Mouse (Mus musculus) midbrain, embryonic 15.5 days (tissue): ENCODE measurements around the gene Cacna1f. TPM values are rescaled to one million over a fixed set of nuclear protein-coding genes. Genes with fewer than 3 reads are reported as not detected.

ENCODE experiments used
- polyA plus RNA-seq: library from polyadenylated mRNA; unstranded; fragments of >200 nt; fragmentation: Nextera tagmentation; extraction: Ambion mirVana; gene quantifications from 2 replicates; pipeline ENCODE4 v1.2.1, GENCODE M21; 2015

Cacna1f gene
- polyA plus RNA-seq, 1 experiment from 2014 or later = 0.27 TPM

Other genes with a start within 250 kb of the Cacna1f start
- gene Usp27x, start 231.3 kb upstream of the Cacna1f start, polyA plus RNA-seq = 2.8 and 3.7 TPM in 2 replicates
- 0.10 TPM in 1 of 2 replicates, not detected in the other for gene Foxp3, start 33.4 kb upstream of the Cacna1f start, polyA plus RNA-seq
- gene Ppp1r3f, start 32.8 kb upstream of the Cacna1f start, polyA plus RNA-seq = 7.5 and 8.1 TPM in 2 replicates
- gene Ccdc22, start 1.6 kb upstream of the Cacna1f start, polyA plus RNA-seq = 33.0 and 34.4 TPM in 2 replicates
- 176 and 179 TPM in 2 replicates for gene Syp, start 31.4 kb downstream of the Cacna1f start, polyA plus RNA-seq
- gene Prickle3, start 50.2 kb downstream of the Cacna1f start, polyA plus RNA-seq = 1.6 and 1.7 TPM in 2 replicates
- 17.5 and 19.7 TPM in 2 replicates for gene Plp2, start 64.3 kb downstream of the Cacna1f start, polyA plus RNA-seq
- 0.09 TPM in 1 of 2 replicates, not detected in the other for gene Magix, start 74.2 kb downstream of the Cacna1f start, polyA plus RNA-seq
- 44.9 and 45.8 TPM in 2 replicates for gene Gpkow, start 90.0 kb downstream of the Cacna1f start, polyA plus RNA-seq
- 35.0 and 35.2 TPM in 2 replicates for gene Wdr45, start 107.2 kb downstream of the Cacna1f start, polyA plus RNA-seq
- gene Gm45208, start 115.2 kb downstream of the Cacna1f start, polyA plus RNA-seq = 0.85 and 1.3 TPM in 2 replicates
- gene Praf2, start 121.4 kb downstream of the Cacna1f start, polyA plus RNA-seq = 132 and 133 TPM in 2 replicates
- 78.4 and 85.2 TPM in 2 replicates for gene Ccdc120, start 143.8 kb downstream of the Cacna1f start, polyA plus RNA-seq
- gene Tfe3, start 155.5 kb downstream of the Cacna1f start, polyA plus RNA-seq = 26.3 and 26.6 TPM in 2 replicates
- 72.3 and 78.8 TPM in 2 replicates for gene Gripap1, start 182.7 kb downstream of the Cacna1f start, polyA plus RNA-seq
- gene Kcnd1, start 215.2 kb downstream of the Cacna1f start, polyA plus RNA-seq = 2.3 and 2.9 TPM in 2 replicates
- gene Otud5, start 234.3 kb downstream of the Cacna1f start, polyA plus RNA-seq = 49.1 and 53.2 TPM in 2 replicates